Mouse (Mus musculus) 3T3-L1 (cell line): Measurements from ENCODE around the gene Cpd.
A peak's percentile ranks its signal among the peaks of the same experiment; 100 is the strongest.

ENCODE experiments used
- DNase-seq: peaks from one replicate; pipeline ENCODE4 v3.0.0-alpha.2; 2015; ENCODE audit warnings: low read depth, low spot score

Gene Cpd

DNA sequence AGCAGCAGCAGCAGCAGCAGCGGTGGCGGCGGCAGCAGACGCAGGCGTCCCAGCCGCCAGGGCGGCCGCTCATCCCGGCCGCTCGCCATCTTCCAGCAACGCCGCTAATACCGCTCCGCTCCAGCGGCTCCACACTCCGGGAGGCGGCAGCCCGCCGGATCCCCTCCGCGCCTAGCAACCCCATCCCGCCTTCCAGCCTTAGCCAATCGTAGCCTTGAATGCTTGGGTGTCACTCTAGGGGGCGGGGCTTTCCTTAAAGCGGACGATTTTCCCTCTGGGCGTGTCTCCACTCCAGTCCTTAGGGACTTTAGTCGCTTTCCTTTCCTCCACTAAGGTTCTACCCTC, at the start of gene Cpd:
Gene Cpd, minus strand, starts transcription at position 141 of the 345 bp plus-strand sequence.
- peak; percentile 99 for DNase-seq

DNA sequence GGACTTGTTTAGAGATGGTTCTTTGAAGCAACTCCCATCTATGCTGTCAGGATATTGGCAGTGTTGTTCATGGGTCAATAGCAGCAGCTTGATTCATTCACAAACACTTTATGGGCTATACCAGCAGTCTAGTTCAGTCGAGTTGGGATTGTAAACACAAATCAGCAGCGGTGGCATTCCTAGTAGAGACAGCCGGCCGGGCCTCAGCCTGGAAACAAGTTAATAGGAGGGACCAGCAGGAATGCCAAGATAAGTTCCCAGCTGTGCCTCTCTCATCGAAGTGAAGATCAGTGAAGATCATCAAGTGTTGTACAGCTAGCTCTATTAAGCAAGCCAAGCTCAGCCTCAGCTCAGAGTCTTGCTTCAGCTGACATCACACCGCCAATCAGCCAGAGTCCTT, 49.5 kb upstream of the Cpd start:
- no peak for DNase-seq

- DNase-seq = peak; percentile 81
Observed at GRCm38 (mm10) chr11:76894240-76894639, 47.4 kb upstream of the Cpd start.

DNA sequence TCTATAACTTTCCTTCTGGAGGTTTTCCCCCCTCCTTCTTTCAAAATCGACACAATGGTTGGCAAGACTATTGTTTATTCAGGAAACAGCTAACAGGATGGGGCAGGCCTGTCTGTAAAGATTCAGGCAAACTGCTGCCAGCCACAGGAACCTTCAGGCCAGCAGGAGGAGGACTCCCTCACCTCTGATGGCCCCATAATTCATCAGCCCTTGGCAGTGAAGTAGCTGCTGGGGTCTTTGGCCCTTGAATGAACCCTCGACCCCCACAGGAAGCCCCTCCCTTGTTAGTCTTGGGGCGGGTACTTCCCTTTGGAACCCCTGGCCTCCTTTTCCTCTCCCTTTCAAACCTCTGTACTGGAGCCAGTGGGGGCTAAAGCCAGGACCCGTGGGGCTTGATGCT, 46.8 kb upstream of the Cpd start:
- DNase-seq = peak; percentile 36

- no peak for DNase-seq
Observed at GRCm38 (mm10) chr11:76892972-76893371, 46.2 kb upstream of the Cpd start.

DNA sequence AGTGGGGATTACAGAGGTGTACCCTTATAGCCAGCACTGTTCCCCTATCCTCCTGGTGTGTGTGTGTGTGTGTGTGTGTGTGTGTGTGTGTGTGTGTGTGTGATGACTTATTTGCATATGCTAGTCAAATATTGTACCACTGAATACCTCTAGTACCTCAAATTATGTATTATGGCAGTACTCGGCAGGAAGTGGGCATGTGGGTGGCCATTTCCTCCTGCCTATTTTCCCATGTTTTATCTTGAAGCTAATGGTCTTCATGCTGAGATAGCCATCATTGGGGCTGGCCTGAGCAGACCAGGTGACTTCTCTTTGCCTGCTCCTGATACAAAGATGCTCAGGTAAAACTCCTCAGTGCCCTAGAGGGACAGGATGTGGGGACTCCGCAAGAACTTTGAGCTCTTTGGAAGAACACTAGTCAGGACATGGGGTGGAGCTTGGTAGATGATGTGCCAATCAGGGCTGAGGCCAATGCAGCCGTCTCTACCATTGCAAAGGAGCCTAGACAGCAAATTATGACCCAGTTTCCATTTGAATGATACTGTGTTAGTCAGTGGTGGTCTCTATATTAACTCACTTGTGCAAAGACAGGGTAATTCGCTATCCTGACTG, 45.0 kb upstream of the Cpd start:
- DNase-seq = no peak

- DNase-seq = no peak
Observed at GRCm38 (mm10) chr11:76891171-76891570, 44.4 kb upstream of the Cpd start.

- DNase-seq = no peak
Observed at GRCm38 (mm10) chr11:76889339-76890164, 42.7 kb upstream of the Cpd start.

DNA sequence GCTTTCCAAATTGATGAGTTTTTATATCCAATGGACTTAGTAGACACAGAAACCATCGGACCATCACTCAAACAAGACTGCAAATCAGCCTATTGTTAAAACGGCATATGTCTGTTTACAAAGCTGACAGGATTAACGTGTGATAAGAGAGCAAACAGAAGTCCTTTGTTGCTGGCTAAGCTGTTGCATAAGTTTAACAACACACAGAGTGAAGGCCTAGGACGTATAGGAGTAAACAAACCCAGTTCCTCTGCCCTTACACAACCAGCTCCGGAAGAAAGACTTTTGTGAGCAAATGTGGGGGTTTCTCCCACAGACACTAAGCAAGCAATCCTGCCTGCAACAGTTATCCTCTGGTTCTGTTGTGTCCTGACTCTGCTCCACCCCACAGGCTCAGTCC, 37.6 kb upstream of the Cpd start:
- no peak for DNase-seq

DNA sequence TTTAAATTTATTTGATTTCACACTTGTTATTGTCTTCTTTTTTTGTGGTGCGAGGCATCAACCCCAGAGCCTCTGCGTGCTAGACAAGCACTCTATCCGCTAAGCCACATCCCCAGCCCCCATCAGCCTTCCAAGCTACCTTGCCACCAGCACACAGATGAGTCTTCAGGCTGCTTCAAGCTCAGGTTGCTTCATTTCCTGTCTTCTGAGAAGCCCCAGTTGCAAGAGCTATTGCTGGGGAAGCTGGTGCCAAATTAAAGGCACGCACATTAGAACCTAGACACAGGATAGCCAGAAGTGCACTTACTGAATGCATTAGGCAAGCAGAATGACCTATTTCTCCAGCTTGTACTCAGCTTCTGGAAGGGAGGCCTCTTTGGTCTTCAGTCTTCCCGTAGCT, 33.0 kb upstream of the Cpd start:
- no peak for DNase-seq

- DNase-seq = no peak
Observed at GRCm38 (mm10) chr11:76874766-76875165, 27.9 kb upstream of the Cpd start.

GRCm38 (mm10) chr11:76873865-76874264, 27.0 kb upstream of the Cpd start:
- DNase-seq = peak; percentile 71

- no peak for DNase-seq
Observed at GRCm38 (mm10) chr11:76872556-76873234, 25.9 kb upstream of the Cpd start.

- DNase-seq = no peak
Observed at GRCm38 (mm10) chr11:76861185-76861584, 14.4 kb upstream of the Cpd start.

- no peak for DNase-seq
Observed at GRCm38 (mm10) chr11:76859261-76859660, 12.4 kb upstream of the Cpd start.

DNA sequence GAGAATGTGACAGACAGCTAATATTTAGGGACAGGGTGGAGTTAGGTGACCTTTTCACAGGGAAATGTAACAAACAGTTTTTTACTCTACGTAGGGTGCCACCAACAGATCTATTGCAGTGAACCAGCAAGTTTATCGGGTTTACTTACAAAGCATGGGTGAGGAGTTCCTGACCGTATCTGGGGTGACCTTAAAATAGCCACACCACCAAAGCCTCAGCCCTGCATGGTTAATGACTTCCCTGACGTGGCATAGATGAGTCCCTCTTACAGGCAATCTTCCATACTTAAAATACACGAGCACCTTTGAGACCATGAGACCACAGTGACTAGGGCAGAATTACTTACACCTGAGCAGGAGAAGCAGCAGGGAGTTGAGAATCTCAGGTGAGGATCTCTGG, 12.0 kb upstream of the Cpd start:
- DNase-seq = no peak

DNA sequence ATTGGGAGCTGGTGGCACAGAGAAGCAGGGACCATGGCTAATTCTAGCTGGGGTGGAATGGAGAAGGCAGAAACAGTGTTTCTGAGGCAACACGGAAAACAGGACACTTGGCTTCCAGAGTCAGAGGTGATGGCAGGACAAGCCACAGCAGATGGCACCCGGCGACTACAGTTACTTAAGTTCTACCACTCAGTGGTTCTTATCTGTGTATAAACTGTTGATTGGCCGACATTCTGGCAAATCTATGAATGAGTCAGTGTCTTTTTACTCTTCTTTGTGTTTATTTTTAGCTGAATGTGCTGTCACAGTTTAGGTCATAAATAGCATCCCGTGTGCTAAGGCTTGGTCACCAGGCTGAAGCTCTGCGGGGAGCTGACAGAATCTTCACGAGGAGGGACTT, 10.3 kb upstream of the Cpd start:
- peak; percentile 54 for DNase-seq

- no peak for DNase-seq
Observed at GRCm38 (mm10) chr11:76856601-76857000, 9.8 kb upstream of the Cpd start.

GRCm38 (mm10) chr11:76854475-76855341, 7.9 kb upstream of the Cpd start:
- peak; percentile 58 for DNase-seq

DNA sequence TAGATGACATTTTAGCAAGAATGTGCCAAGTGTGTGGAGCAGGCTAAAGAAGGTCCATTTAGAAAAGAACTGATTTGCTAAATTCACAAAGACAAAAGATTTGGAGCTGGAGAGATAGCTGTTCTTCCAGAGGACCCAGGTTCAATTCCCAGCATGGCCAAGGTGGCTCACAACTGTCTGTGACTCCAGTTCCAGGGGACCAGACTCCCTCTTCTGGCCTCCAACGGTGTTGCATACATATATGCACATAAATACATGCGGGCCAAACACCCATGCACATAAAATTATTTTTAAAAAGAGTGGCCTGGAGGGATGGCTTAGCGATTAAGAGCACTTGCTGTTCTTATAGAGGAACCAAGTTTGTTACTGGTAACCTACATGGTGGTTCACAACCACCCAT, 4.7 kb upstream of the Cpd start:
- peak; percentile 28 for DNase-seq

- DNase-seq = no peak
Observed at GRCm38 (mm10) chr11:76849596-76849995, 2.8 kb upstream of the Cpd start.

DNA sequence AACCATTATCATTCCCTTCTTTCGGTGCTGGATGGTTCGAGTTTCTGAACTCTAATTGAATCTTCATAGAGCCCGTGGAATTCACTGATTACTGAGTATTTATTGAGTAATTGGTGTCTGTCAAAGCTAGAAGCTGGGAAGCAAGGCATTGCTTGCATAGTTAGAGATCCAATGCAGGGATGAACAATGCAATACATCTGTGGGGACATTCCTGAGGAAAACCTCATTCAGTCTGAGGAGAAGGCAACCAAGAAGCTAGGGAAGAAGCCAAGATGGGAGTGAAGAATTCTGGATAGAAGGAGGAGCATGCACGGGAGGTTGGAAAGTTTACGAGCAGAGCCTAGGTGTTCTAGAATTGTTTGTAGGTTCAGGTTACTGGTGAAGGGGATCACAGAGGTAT, 1.3 kb upstream of the Cpd start:
- DNase-seq = no peak
